8 mouse cellular contexts compared by ENCODE assay signal in genomic region chr3:52253656-52254461, GRCm38 (mm10). TPM values are rescaled to one million over a fixed set of nuclear protein-coding genes. Genes with fewer than 3 reads are reported as not detected.
DNase-seq lines count a peak whose midpoint lies in the region; ATAC-seq and TF ChIP-seq lines count a peak whose summit lies in the region.

No protein-coding gene starts in this region.

- peaks cover 12% of the 10 kb centered on the region for H3K27me3 ChIP-seq in hindbrain, embryonic 10.5 days (ENCODE audit: insufficient read depth, poor library complexity, severe bottlenecking)
- no peaks in the 10 kb centered on the region for H3K27me3 ChIP-seq in hindbrain, embryonic 11.5 days (ENCODE audit: control insufficient read depth, insufficient read depth, low read length)
- H3K27me3 ChIP-seq in neural tube, embryonic 15.5 days (replicated peaks) = peaks cover 10% of the 10 kb centered on the region

- DNase-seq in hindbrain, embryonic 10.5 days (ENCODE audit: low spot score) = peak; percentile 25
- DNase-seq in hindbrain, embryonic 11.5 days (ENCODE audit: low spot score) = no peak
- peak; percentile 48 for DNase-seq in kidney, postnatal 14 days
- DNase-seq in testis, postnatal 10 days (ENCODE audit: low spot score) = peak; percentile 55
- no peak for DNase-seq in gastrocnemius, postnatal 36 days

- H3K27ac ChIP-seq in hindbrain, embryonic 10.5 days = no peak overlapping the region
- no peak overlapping the region for H3K27ac ChIP-seq in hindbrain, embryonic 11.5 days (ENCODE audit: low read depth, low read length)
- no peak overlapping the region for H3K27ac ChIP-seq in bone marrow macrophage, adult 2 months (ENCODE audit: insufficient read depth, low read depth, low read length)
- H3K27ac ChIP-seq in neural tube, embryonic 15.5 days (replicated peaks) = no peak overlapping the region

- WGBS in hindbrain, embryonic 10.5 days = 18% methylated on average over 14 of the region's 14 CpGs
- 19% methylated on average over 14 of the region's 14 CpGs for WGBS in hindbrain, embryonic 11.5 days
- WGBS in neural tube, embryonic 15.5 days = 21% methylated on average over 14 of the region's 14 CpGs

- no peak overlapping the region for H3K4me3 ChIP-seq in hindbrain, embryonic 10.5 days
- no peak overlapping the region for H3K4me3 ChIP-seq in hindbrain, embryonic 11.5 days (ENCODE audit: low read depth, low read length)
- H3K4me3 ChIP-seq in bone marrow macrophage, adult 2 months (ENCODE audit: insufficient read depth, low read length) = no peak overlapping the region
- H3K4me3 ChIP-seq in neural tube, embryonic 15.5 days (replicated peaks) = no peak overlapping the region

- H3K9ac ChIP-seq in hindbrain, embryonic 11.5 days (ENCODE audit: low read depth, low read length) = no peak overlapping the region
- H3K9ac ChIP-seq in neural tube, embryonic 15.5 days (replicated peaks) = no peak overlapping the region

- H3K9me3 ChIP-seq in hindbrain, embryonic 10.5 days = no peaks in the 10 kb centered on the region
- no peaks in the 10 kb centered on the region for H3K9me3 ChIP-seq in hindbrain, embryonic 11.5 days (ENCODE audit: control insufficient read depth, low read length)
- H3K9me3 ChIP-seq in neural tube, embryonic 15.5 days (replicated peaks) = no peaks in the 10 kb centered on the region

- ATAC-seq in hindbrain, embryonic 11.5 days (ENCODE audit: low FRiP score) = no peak
- ATAC-seq in CD4-positive, CD25-positive, alpha-beta regulatory T cell, adult 4 months = peak; percentile 38
- no peak for ATAC-seq in neural tube, embryonic 15.5 days (ENCODE audit: low FRiP score)

- no peaks in the 10 kb centered on the region for H3K36me3 ChIP-seq in hindbrain, embryonic 10.5 days
- no peaks in the 10 kb centered on the region for H3K36me3 ChIP-seq in hindbrain, embryonic 11.5 days (ENCODE audit: control insufficient read depth, insufficient read depth, low read length)
- H3K36me3 ChIP-seq in neural tube, embryonic 15.5 days = no peaks in the 10 kb centered on the region

- TF ChIP-seq CTCF in bone marrow macrophage, adult 2 months (IDR thresholded peaks at IDR 0.05; ENCODE audit: low read depth, low read length) = 0 out of 2 replicates have a peak, but pooled peaks have one; percentile 51

- H3K4me2 ChIP-seq in hindbrain, embryonic 11.5 days (replicated peaks; ENCODE audit: low read depth, low read length) = no peak overlapping the region
- H3K4me2 ChIP-seq in neural tube, embryonic 15.5 days = no peak overlapping the region

- no peak for TF ChIP-seq POLR2A in bone marrow macrophage, adult 2 months (IDR thresholded peaks at IDR 0.05; ENCODE audit: borderline replicate concordance, low read depth, low read length)

- peaks cover 5% of the 10 kb centered on the region; the same call in 1 of the 2 replicates for H3K4me1 ChIP-seq in hindbrain, embryonic 10.5 days (replicated peaks)
- no peaks in the 10 kb centered on the region for H3K4me1 ChIP-seq in hindbrain, embryonic 11.5 days (replicated peaks; ENCODE audit: control insufficient read depth, insufficient read depth, low read length)
- H3K4me1 ChIP-seq in bone marrow macrophage, adult 2 months (ENCODE audit: control insufficient read depth, insufficient read depth, low read length) = no peaks in the 10 kb centered on the region
- peaks cover 5% of the 10 kb centered on the region for H3K4me1 ChIP-seq in neural tube, embryonic 15.5 days

- intact Hi-C loops in gastrocnemius, postnatal 36 days (cut with DNase I) = no loop called here

RNA-seq across cellular contexts. Expression of gene Foxo1, which starts 14.3 kb away (rescaled TPM):
- 2.7 and 3.6 TPM in 2 replicates for polyA plus RNA-seq in hindbrain, embryonic 10.5 days (2016; fragmentation: Nextera tagmentation; extraction: Ambion mirVana)
- 3.8 and 4.0 TPM in 2 replicates for polyA plus RNA-seq in hindbrain, embryonic 11.5 days (2014; fragmentation: Nextera tagmentation; extraction: Ambion mirVana)
- polyA plus RNA-seq in CD4-positive, CD25-positive, alpha-beta regulatory T cell, adult 4 months (2017; shearing (Covaris generic)) = 10 to 100 TPM; 37.1 to 38.9 TPM
- 5.6 and 6.2 TPM in 2 replicates for polyA plus RNA-seq in bone marrow macrophage, adult 2 months (2012; ENCODE audit: insufficient read depth, insufficient read length, missing spikeins)
- total RNA-seq in gastrocnemius, postnatal 36 days (2021) = 10 to 100 TPM; 19.0 to 29.2 TPM
- polyA plus RNA-seq in neural tube, embryonic 15.5 days (2015; fragmentation: Nextera tagmentation; extraction: Ambion mirVana) = 2.7 and 3.5 TPM in 2 replicates

Comparison
In these comparisons a context has a peak if more than half of its experiments do, and no peak if none do; other contexts are left out.
1. DNase-seq: peak in hindbrain, embryonic 10.5 days (single experiment), kidney, postnatal 14 days (single experiment) and testis, postnatal 10 days (single experiment); none in hindbrain, embryonic 11.5 days (single experiment) and gastrocnemius, postnatal 36 days (0 of 2).